Mouse (Mus musculus) C2C12 (cell line): ENCODE measurements around the gene Ephx4. TPM values are rescaled to one million over a fixed set of nuclear protein-coding genes. Genes with fewer than 3 reads are reported as not detected.
"Not testable (repeated sequence)": the region's sequence is repeated elsewhere in the genome, so short reads cannot be mapped to it uniquely, and the experiment has no call there.

Experiments used
- H3K27me3 ChIP-seq: one replicate; pipeline ENCODE4 v1.6.1; 2011; ENCODE audit not compliant: control insufficient read depth, insufficient read depth, insufficient read length
- H3K36me3 ChIP-seq: one replicate; pipeline ENCODE4 v1.6.1; 2011; ENCODE audit not compliant: control insufficient read depth, insufficient read depth
- H3K4me3 ChIP-seq: one replicate; pipeline ENCODE4 v1.5.1; 2011; ENCODE audit warnings: mild to moderate bottlenecking, control low read depth; ENCODE audit not compliant: poor library complexity, insufficient read depth, severe bottlenecking
- H3K79me2 ChIP-seq: one replicate; pipeline ENCODE4 v1.6.1; 2011; ENCODE audit not compliant: control insufficient read depth, insufficient read depth
- H3K79me3 ChIP-seq: one replicate; pipeline ENCODE4 v1.6.1; 2011; ENCODE audit warnings: low read depth, control low read depth
- H3ac ChIP-seq: one replicate; pipeline ENCODE3; 2011; ENCODE audit warnings: low read depth; ENCODE audit not compliant: control insufficient read depth, insufficient read length
- CEBPB ChIP-seq: IDR thresholded peaks from one replicate; pipeline ENCODE4 v1.6.1; 2011; ENCODE audit warnings: low read depth, mild to moderate bottlenecking, control low read depth, moderate library complexity
- CTCF ChIP-seq: IDR thresholded peaks from one replicate; pipeline ENCODE4 v1.5.1; 2011; ENCODE audit not compliant: control insufficient read depth, insufficient read depth, insufficient read length
- FOSL1 ChIP-seq: IDR thresholded peaks from one replicate; pipeline ENCODE4 v1.8.0; 2011; ENCODE audit warnings: mild to moderate bottlenecking, low read length; ENCODE audit not compliant: poor library complexity, insufficient read depth, severe bottlenecking
- MAX ChIP-seq: IDR thresholded peaks from one replicate; pipeline ENCODE4 v1.6.1; 2011; ENCODE audit warnings: mild to moderate bottlenecking, control low read depth
- MYOD1 ChIP-seq: IDR thresholded peaks from one replicate; pipeline ENCODE4 v1.6.1; 2011; ENCODE audit warnings: low read depth; ENCODE audit not compliant: control insufficient read depth, insufficient read length
- MYOG ChIP-seq: IDR thresholded peaks from one replicate; pipeline ENCODE4 v1.6.1; 2011; ENCODE audit not compliant: control insufficient read depth, insufficient read length; ENCODE audit errors: extremely low read depth
- USF1 ChIP-seq: IDR thresholded peaks from one replicate; pipeline ENCODE4 v1.6.1; 2011; ENCODE audit warnings: low read depth, mild to moderate bottlenecking, control low read depth, moderate library complexity
- polyA plus RNA-seq: library from polyadenylated mRNA; unstranded; fragments of >200 nt; fragmentation: generic; extraction: Trizol; gene quantifications from one replicate; pipeline ENCODE4 v1.2.1, GENCODE M21; 2012; ENCODE audit warnings: missing spikeins

Gene Ephx4
- polyA plus RNA-seq, 1 experiment, result not detected

- Histone ChIP-seq H3K79me2 (no peaks in the 10 kb centered on the region), H3ac (no peak overlapping the region), H3K79me3 (no peaks in the 10 kb centered on the region), H3K27me3 (no peaks in the 10 kb centered on the region), H3K36me3 (no peaks in the 10 kb centered on the region), H3K4me3 (peak overlapping the region; percentile 14)
- TF ChIP-seq MAX (no peak), FOSL1 (no peak), MYOD1 (no peak), USF1 (no peak), MYOG (no peak), CTCF (no peak), CEBPB (no peak)
These were observed 42.3 kb upstream of the Ephx4 start for GRCm38 (mm10) chr5:107360054-107360730.

GRCm38 (mm10) chr5:107370040-107370439, 32.5 kb upstream of the Ephx4 start:
- peaks cover 3% of the 10 kb centered on the region for H3K27me3 ChIP-seq
- no peaks in the 10 kb centered on the region for H3K79me2 ChIP-seq
- H3K79me3 ChIP-seq, result no peaks in the 10 kb centered on the region
- H3ac ChIP-seq, result no peak overlapping the region
- no peaks in the 10 kb centered on the region for H3K36me3 ChIP-seq
- TF ChIP-seq USF1 (no peak), CEBPB (no peak), MYOG (no peak), CTCF (no peak)
- no peak overlapping the region for H3K4me3 ChIP-seq

- H3ac ChIP-seq, result no peak overlapping the region
- TF ChIP-seq MYOG (no peak), MAX (no peak), CTCF (no peak)
- H3K36me3 ChIP-seq, result no peaks in the 10 kb centered on the region
- no peak overlapping the region for H3K4me3 ChIP-seq
- peaks cover 6% of the 10 kb centered on the region for H3K27me3 ChIP-seq
- no peaks in the 10 kb centered on the region for H3K79me3 ChIP-seq
- H3K79me2 ChIP-seq, result no peaks in the 10 kb centered on the region
These were observed 31.2 kb upstream of the Ephx4 start for GRCm38 (mm10) chr5:107371335-107371734.

- Histone ChIP-seq H3ac (no peak overlapping the region), H3K79me2 (no peaks in the 10 kb centered on the region), H3K79me3 (no peaks in the 10 kb centered on the region), H3K27me3 (peaks cover 9% of the 10 kb centered on the region), H3K4me3 (no peak overlapping the region), H3K36me3 (no peaks in the 10 kb centered on the region)
- TF ChIP-seq CEBPB (no peak), FOSL1 (no peak), MAX (no peak), CTCF (no peak)
These were observed 29.3 kb upstream of the Ephx4 start for GRCm38 (mm10) chr5:107373256-107373655.

DNA sequence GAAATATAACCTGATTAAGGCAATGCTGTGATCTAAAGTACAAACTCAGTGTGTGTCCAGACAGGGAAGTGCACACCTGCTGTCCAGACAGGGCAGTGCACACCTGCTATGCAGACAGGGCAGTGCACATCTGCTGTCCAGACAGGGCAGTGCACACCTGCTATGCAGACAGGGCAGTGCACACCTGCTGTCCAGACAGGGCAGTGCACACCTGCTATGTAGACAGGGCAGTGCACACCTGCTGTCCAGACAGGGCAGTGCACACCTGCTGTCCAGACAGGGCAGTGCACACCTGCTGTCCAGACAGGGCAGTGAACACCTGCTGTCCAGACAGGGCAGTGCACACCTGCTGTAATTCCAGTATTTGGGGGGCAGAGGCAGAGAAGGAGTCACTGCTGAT, 16.1 kb upstream of the Ephx4 start:
- not testable (repeated sequence) for H3K36me3 ChIP-seq, H3ac ChIP-seq, H3K4me3 ChIP-seq, H3K79me3 ChIP-seq, H3K79me2 ChIP-seq, H3K27me3 ChIP-seq

DNA sequence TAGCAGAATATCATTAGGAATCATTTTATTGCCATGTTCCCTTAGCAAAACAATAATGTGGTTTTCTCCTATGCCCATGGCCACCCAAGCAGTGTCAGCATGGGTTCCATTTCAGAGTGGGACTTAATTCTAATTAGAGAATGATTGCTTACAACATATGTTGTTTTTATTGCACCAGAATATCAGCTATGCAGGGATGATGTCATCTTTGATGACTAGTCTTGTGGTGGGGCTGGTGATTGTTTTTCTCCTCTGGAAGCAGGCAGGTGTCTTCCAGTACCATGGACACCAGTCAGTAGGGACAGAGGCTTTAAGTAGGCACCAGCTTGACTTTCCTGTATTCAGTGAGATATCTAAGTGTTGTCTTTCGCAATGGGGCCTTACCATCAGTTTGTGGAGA, 14.7 kb upstream of the Ephx4 start:
- no peak overlapping the region for H3ac ChIP-seq
- no peaks in the 10 kb centered on the region for H3K36me3 ChIP-seq
- H3K27me3 ChIP-seq, result no peaks in the 10 kb centered on the region
- no peaks in the 10 kb centered on the region for H3K79me2 ChIP-seq
- no peaks in the 10 kb centered on the region for H3K79me3 ChIP-seq
- no peak overlapping the region for H3K4me3 ChIP-seq
- no peak for TF ChIP-seq MYOG
- no peak for TF ChIP-seq CEBPB
- TF ChIP-seq MAX, result no peak
- TF ChIP-seq FOSL1, result no peak
- TF ChIP-seq CTCF, result no peak
- TF ChIP-seq USF1, result no peak
- TF ChIP-seq MYOD1, result peak; percentile 39

DNA sequence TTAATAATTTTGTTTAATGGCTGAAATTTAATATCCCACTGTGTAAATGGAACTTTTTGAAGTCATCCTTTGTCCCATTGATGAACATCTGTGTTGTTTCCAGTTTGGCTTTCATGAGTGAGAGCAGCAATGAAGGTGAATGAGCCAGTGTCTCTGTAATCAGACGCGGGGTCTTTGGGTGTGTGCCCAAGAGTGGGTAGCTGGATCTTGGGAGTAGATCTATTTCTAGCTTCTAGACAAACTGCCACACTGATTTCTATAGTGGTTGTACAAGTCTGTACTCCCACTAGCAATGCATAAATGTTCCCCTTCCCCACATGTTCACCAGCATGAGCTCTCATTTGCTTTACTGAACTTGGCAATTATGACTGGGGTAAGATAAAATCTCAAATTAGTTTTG, 13.2 kb upstream of the Ephx4 start:
- H3K36me3 ChIP-seq, result no peaks in the 10 kb centered on the region
- H3K79me2 ChIP-seq, result no peaks in the 10 kb centered on the region
- H3K4me3 ChIP-seq, result no peak overlapping the region
- no peak for TF ChIP-seq MYOG
- no peak for TF ChIP-seq CTCF
- no peak for TF ChIP-seq MAX
- no peak for TF ChIP-seq USF1
- TF ChIP-seq MYOD1, result no peak
- no peaks in the 10 kb centered on the region for H3K27me3 ChIP-seq
- H3ac ChIP-seq, result no peak overlapping the region
- H3K79me3 ChIP-seq, result no peaks in the 10 kb centered on the region
